Comparison of ENCODE assay signal across 18 mouse cellular contexts in genomic region chr3:142421470-142421869, GRCm38 (mm10). TPM values are rescaled to one million over a fixed set of nuclear protein-coding genes. Genes with fewer than 3 reads are reported as not detected.
DNase-seq lines count a peak whose midpoint lies in the region; ATAC-seq and TF ChIP-seq lines count a peak whose summit lies in the region.
"Had no signal": no experiment of that assay in that cellular context is flagged by ENCODE, and none has a peak within 500 bp of the region (broad histone marks: within the 10 kb centered on the region; RNA-seq: fewer than 3 reads in every experiment).

No protein-coding gene starts in this region.

- peaks cover 21% of the 10 kb centered on the region for H3K4me1 ChIP-seq in heart, postnatal 0 days (ENCODE audit: control insufficient read depth, insufficient read depth)
- H3K4me1 ChIP-seq: embryonic facial prominence, embryonic 12.5 days; hindbrain, embryonic 15.5 days; limb, embryonic 15.5 days; neural tube, embryonic 12.5 days; stomach, embryonic 15.5 days had no signal

- no peak overlapping the region for H3K4me2 ChIP-seq in heart, postnatal 0 days (ENCODE audit: low read depth, low read length)
- H3K4me2 ChIP-seq: embryonic facial prominence, embryonic 12.5 days; hindbrain, embryonic 15.5 days; limb, embryonic 15.5 days; neural tube, embryonic 12.5 days; stomach, embryonic 15.5 days had no signal

- 70% methylated on average over 3 of the region's 3 CpGs for WGBS in heart, postnatal 0 days

- H3K9ac ChIP-seq in heart, postnatal 0 days (replicated peaks; ENCODE audit: low read depth, low read length), result no peak overlapping the region
- H3K9ac ChIP-seq: embryonic facial prominence, embryonic 12.5 days; hindbrain, embryonic 15.5 days; limb, embryonic 15.5 days; neural tube, embryonic 12.5 days; stomach, embryonic 15.5 days had no signal

- no peaks in the 10 kb centered on the region for H3K9me3 ChIP-seq in heart, postnatal 0 days (replicated peaks; ENCODE audit: control insufficient read depth, low read length)
- H3K9me3 ChIP-seq: embryonic facial prominence, embryonic 12.5 days; hindbrain, embryonic 15.5 days; limb, embryonic 15.5 days; neural tube, embryonic 12.5 days; stomach, embryonic 15.5 days had no signal

- peak; percentile 34 to 38 for DNase-seq in cerebellum, postnatal 10 days
- no peak for DNase-seq in cerebellum, adult 11-12 months
- peak; percentile 57 for DNase-seq in heart, adult 8-10 months (ENCODE audit: low spot score)
- no peak for DNase-seq in heart, postnatal 4 days
- peak; percentile 23 for DNase-seq in gastrocnemius, postnatal 10 days
- no peak for DNase-seq in heart, postnatal 0 days (ENCODE audit: low spot score)
- DNase-seq in thymus, postnatal 25 days, result no peak
- DNase-seq: cerebellum, adult 11 months; kidney, adult 11 months; layer of hippocampus, adult 9-11 months; lung, adult 18-20 months; thymus, adult 2 months had no signal

- no peak for TF ChIP-seq EP300 in heart, postnatal 0 days (IDR thresholded peaks at IDR 0.05; ENCODE audit: low read depth)

- no peak overlapping the region for H3K4me3 ChIP-seq in heart, postnatal 0 days (ENCODE audit: low read depth, low read length)
- H3K4me3 ChIP-seq: embryonic facial prominence, embryonic 12.5 days; hindbrain, embryonic 15.5 days; limb, embryonic 15.5 days; neural tube, embryonic 12.5 days; stomach, embryonic 15.5 days had no signal

- H3K27ac ChIP-seq in heart, postnatal 0 days (ENCODE audit: low read depth), result peak overlapping the region; percentile 84
- H3K27ac ChIP-seq: embryonic facial prominence, embryonic 12.5 days; hindbrain, embryonic 15.5 days; limb, embryonic 15.5 days; neural tube, embryonic 12.5 days; stomach, embryonic 15.5 days had no signal

- no peak for ATAC-seq in heart, postnatal 0 days (ENCODE audit: insufficient read depth, low read depth)
- no peak for ATAC-seq in granulocyte monocyte progenitor cell, adult 5-6 weeks (replicated peaks; ENCODE audit: poor library complexity, severe bottlenecking)

- no peaks in the 10 kb centered on the region for H3K36me3 ChIP-seq in heart, postnatal 0 days (replicated peaks; ENCODE audit: control insufficient read depth, insufficient read depth, low read length)
- H3K36me3 ChIP-seq: embryonic facial prominence, embryonic 12.5 days; hindbrain, embryonic 15.5 days; limb, embryonic 15.5 days; neural tube, embryonic 12.5 days; stomach, embryonic 15.5 days had no signal

- no peak for TF ChIP-seq CTCF in heart, postnatal 0 days (IDR thresholded peaks at IDR 0.05; ENCODE audit: low read depth)

- no peaks in the 10 kb centered on the region for H3K27me3 ChIP-seq in heart, postnatal 0 days (ENCODE audit: control insufficient read depth, insufficient read depth, low read length)
- H3K27me3 ChIP-seq: embryonic facial prominence, embryonic 12.5 days; hindbrain, embryonic 15.5 days; limb, embryonic 15.5 days; neural tube, embryonic 12.5 days; stomach, embryonic 15.5 days had no signal

RNA-seq across cellular contexts. Expression of gene Pdlim5, which starts 26.0 kb away (rescaled TPM):
- 100 to 1,000 TPM; 698 to 745 (median 734) TPM for total RNA-seq in heart, adult 8-10 months (2022)
- 100 to 1,000 TPM; 480 to 524 TPM for total RNA-seq in heart, postnatal 4 days (2021)
- total RNA-seq in gastrocnemius, postnatal 10 days (2021), result 100 to 1,000 TPM; 388 to 401 TPM
- total RNA-seq in heart, postnatal 0 days (2014; rRNA removed; ENCODE audit: low replicate concordance), result 512 and 650 TPM in 2 replicates
- polyA plus RNA-seq in heart, postnatal 0 days (2015; fragmentation: Nextera tagmentation; extraction: Ambion mirVana), result 336 and 367 TPM in 2 replicates
- 17.5 and 25.7 TPM in 2 replicates for total RNA-seq in granulocyte monocyte progenitor cell, adult 5-6 weeks (2014; fragmentation: Nextera tagmentation)
- 16.7 and 17.6 TPM in 2 replicates for total RNA-seq in granulocyte monocyte progenitor cell, adult 5-6 weeks (2017)

Comparison
In these comparisons a context has a peak if more than half of its experiments do, and no peak if none do; other contexts are left out.
1. DNase-seq: peak in cerebellum, postnatal 10 days (2 of 2), heart, adult 8-10 months (single experiment) and gastrocnemius, postnatal 10 days (single experiment); none in cerebellum, adult 11-12 months (single experiment), heart, postnatal 4 days (single experiment), heart, postnatal 0 days (single experiment) and thymus, postnatal 25 days (single experiment).
2. RNA of gene Pdlim5, which starts 26.0 kb away (total RNA-seq): 698 to 745 TPM in heart, adult 8-10 months, 480 to 524 TPM in heart, postnatal 4 days, 512 to 650 TPM in heart, postnatal 0 days and 388 to 401 TPM in gastrocnemius, postnatal 10 days; 16.7 to 25.7 TPM in granulocyte monocyte progenitor cell, adult 5-6 weeks; every median in the first group is over 10 times any median in the second.